Comparison of ENCODE assay signal across 7 mouse cellular contexts in genomic region chrX:102253892-102254291, GRCm38 (mm10). TPM values are rescaled to one million over a fixed set of nuclear protein-coding genes. Genes with fewer than 3 reads are reported as not detected.
A peak's percentile ranks its signal among the peaks of the same experiment; 100 is the strongest.
DNase-seq lines count a peak whose midpoint lies in the region; ATAC-seq lines count a peak whose summit lies in the region.

No protein-coding gene starts in this region.

- no peaks in the 10 kb centered on the region for H3K4me1 ChIP-seq in hindbrain, embryonic 11.5 days (replicated peaks; ENCODE audit: control insufficient read depth, insufficient read depth, low read length)
- H3K4me1 ChIP-seq in liver, embryonic 12.5 days = no peaks in the 10 kb centered on the region; the same call in 1 of the 2 replicates

- H3K9me3 ChIP-seq in hindbrain, embryonic 11.5 days (ENCODE audit: control insufficient read depth, low read length) = no peaks in the 10 kb centered on the region
- H3K9me3 ChIP-seq in liver, embryonic 12.5 days (replicated peaks) = 0 out of 2 replicates have a peak, but pooled peaks cover 5% of the 10 kb centered on the region

- 27% methylated on average over 7 of the region's 7 CpGs for WGBS in hindbrain, embryonic 11.5 days
- WGBS in liver, embryonic 12.5 days (ENCODE audit: insufficient replicate concordance) = 14% methylated on average over 7 of the region's 7 CpGs

- peak overlapping the region; percentile 19 for H3K4me2 ChIP-seq in hindbrain, embryonic 11.5 days (replicated peaks; ENCODE audit: low read depth, low read length)
- H3K4me2 ChIP-seq in liver, embryonic 12.5 days = peak overlapping the region; percentile 20; the same call in 1 of the 2 replicates

- H3K4me3 ChIP-seq in hindbrain, embryonic 11.5 days (ENCODE audit: low read depth, low read length) = no peak overlapping the region
- no peak overlapping the region for H3K4me3 ChIP-seq in liver, embryonic 12.5 days

- DNase-seq in right cerebral cortex, adult 18-20 months = peak; percentile 2
- no peak for DNase-seq in right cerebral cortex, postnatal 36 days (ENCODE audit: low spot score in 2 of 2)
- peak; percentile 57 for DNase-seq in embryo, embryonic 10 days (ENCODE audit: low spot score)
- DNase-seq in hindbrain, embryonic 11.5 days (ENCODE audit: low spot score) = peak; percentile 48
- peak; percentile 63 for DNase-seq in retina, embryonic 14.5 days (ENCODE audit: low spot score)
- no peak for DNase-seq in urinary bladder, postnatal 36 days (ENCODE audit: low spot score in 2 of 2)

- no peak for ATAC-seq in hindbrain, embryonic 11.5 days (ENCODE audit: low FRiP score)
- no peak for ATAC-seq in liver, embryonic 12.5 days

- H3K27me3 ChIP-seq in hindbrain, embryonic 11.5 days (ENCODE audit: control insufficient read depth, insufficient read depth, low read length) = peaks cover 41% of the 10 kb centered on the region
- H3K27me3 ChIP-seq in liver, embryonic 12.5 days (replicated peaks) = peaks cover 61% of the 10 kb centered on the region

- no peaks in the 10 kb centered on the region for H3K36me3 ChIP-seq in hindbrain, embryonic 11.5 days (ENCODE audit: control insufficient read depth, insufficient read depth, low read length)
- no peaks in the 10 kb centered on the region for H3K36me3 ChIP-seq in liver, embryonic 12.5 days

- no peak overlapping the region for H3K27ac ChIP-seq in hindbrain, embryonic 11.5 days (ENCODE audit: low read depth, low read length)
- H3K27ac ChIP-seq in liver, embryonic 12.5 days = no peak overlapping the region

- no peak overlapping the region for H3K9ac ChIP-seq in hindbrain, embryonic 11.5 days (ENCODE audit: low read depth, low read length)
- no peak overlapping the region for H3K9ac ChIP-seq in liver, embryonic 12.5 days

RNA-seq across cellular contexts. Expression of gene Cited1, which starts 1.9 kb away (rescaled TPM):
- polyA plus RNA-seq in hindbrain, embryonic 11.5 days (2014; fragmentation: Nextera tagmentation; extraction: Ambion mirVana) = 12.1 and 15.0 TPM in 2 replicates
- 76.3 and 81.3 TPM in 2 replicates for polyA plus RNA-seq in liver, embryonic 12.5 days (2016; fragmentation: Nextera tagmentation; extraction: Ambion mirVana)

Comparison
In these comparisons a context has a peak if more than half of its experiments do, and no peak if none do; other contexts are left out.
1. DNase-seq: peak in right cerebral cortex, adult 18-20 months (single experiment), embryo, embryonic 10 days (single experiment), hindbrain, embryonic 11.5 days (single experiment) and retina, embryonic 14.5 days (single experiment); none in right cerebral cortex, postnatal 36 days (0 of 2) and urinary bladder, postnatal 36 days (0 of 2).